Mouse (Mus musculus) right cerebral cortex, postnatal 4 days (tissue): ENCODE measurements around the gene Olfr1255.

Source experiments
- DNase-seq: peaks from one replicate; pipeline ENCODE4 v3.0.0-alpha.2; 2022

Gene Olfr1255

GRCm38 (mm10) chr2:89811751-89812150 lies at the start of gene Olfr1255:
Gene Olfr1255 (plus strand): TSS chr2:89812051.
- DNase-seq = no peak

GRCm38 (mm10) chr2:89793519-89793918 lies 18.3 kb upstream of the Olfr1255 start, which contains the start of gene Olfr1254:
Gene Olfr1254 (minus strand): TSS chr2:89793619.
- no peak for DNase-seq

DNA sequence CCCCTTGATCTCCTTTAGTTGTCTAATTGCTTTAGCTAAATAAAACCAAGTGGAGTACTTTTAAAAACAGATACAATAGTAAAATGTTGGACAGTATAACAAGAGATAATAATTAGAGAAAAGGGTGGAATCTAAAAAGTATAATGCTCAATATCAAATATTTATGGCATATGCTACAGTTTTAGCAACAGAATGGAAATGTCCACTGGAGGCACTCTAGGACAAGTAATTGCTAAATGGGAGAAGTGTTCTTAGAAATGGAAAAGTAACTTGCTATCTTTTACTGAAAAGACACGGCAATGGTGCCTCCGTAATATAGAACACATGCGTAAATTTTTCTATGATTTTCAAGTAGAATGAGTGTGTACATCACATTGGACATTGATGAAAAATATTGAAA lies 12.3 kb upstream of the Olfr1255 start:
- DNase-seq = no peak

DNA sequence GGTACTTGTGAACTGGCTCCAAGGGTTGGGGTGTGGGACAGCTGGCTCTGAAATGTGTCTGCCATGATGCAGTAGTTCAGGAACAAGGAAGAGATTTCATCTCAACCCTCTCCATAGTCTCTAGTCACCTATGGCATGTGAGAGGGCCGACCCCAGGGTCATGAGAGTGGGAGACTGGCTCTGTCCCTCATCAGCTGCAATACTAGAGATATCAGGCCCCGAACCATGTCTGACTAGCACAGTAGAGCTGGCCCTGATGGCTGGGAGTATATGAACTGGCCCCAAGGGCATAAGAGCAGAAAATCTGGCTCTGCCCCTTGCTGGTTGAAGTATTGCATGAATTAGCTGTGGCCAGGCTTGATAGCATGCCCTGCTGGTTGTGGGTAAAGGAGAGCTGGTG lies 1.1 kb upstream of the Olfr1255 start:
- DNase-seq = no peak

DNA sequence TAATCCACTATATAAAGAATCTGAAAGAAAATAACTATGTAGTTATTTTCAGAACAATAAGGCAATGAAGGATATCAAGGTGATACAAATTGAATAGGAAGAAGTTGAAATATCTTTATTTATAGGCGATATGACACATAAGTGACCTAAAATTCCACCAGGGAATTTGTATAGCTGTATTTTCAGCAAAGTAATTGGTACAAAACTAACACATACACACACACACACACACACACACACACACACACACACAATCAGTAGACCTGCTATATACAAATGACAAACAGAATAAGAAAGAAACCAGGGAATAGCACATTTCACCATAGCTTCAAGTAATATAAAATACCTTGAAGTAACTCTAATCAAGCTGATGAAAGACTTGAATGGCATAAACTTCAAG lies 8.4 kb downstream of the Olfr1255 start:
- DNase-seq = no peak

GRCm38 (mm10) chr2:89841455-89841854 lies 29.6 kb downstream of the Olfr1255 start, which contains the start of gene Olfr1256:
Gene Olfr1256 (minus strand): TSS chr2:89841555.
- DNase-seq = no peak

DNA sequence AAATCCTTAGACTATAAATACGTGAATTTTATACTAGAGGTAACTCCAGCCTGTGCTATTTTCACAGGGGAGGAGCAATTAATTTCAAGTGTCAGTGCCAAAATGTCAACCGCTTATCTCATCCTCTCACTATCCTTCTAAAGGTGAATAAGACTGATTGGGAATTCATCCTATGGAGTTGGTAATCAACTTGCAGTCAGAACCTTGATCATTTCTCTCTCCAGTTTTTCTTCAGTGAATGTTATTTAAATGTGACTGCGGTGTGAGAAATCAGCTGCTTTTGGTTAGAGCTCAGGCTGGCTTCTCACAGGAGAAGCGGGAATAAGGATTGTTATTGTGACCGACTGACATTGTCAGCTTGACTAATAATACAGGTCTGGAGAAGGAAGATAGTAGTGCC lies 36.3 kb downstream of the Olfr1255 start, which contains the start of gene Olfr48:
Gene Olfr48, minus strand, starts transcription at position 101 of the 400 bp plus-strand sequence.
- no peak for DNase-seq

DNA sequence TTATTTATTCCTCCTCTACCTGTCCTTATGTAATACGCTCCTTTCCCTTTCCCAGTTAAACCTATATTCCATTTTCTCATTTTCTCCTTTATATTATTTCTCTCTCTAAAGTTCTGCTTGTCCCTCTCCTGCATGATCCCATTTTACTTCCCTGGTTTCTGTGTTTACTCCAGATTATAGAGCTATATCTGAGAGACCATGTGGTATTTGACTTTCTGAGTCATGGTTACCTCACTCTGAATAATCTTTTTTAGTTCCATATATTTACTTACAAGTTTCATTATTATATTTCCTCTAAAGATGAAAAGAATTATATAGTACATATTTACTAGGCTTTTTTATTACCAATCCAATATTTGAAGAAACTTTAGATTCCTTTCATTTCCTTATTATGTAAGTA lies 37.4 kb downstream of the Olfr1255 start:
- no peak for DNase-seq
